Mouse (Mus musculus): ENCODE data around the gene Crk. TPM values are rescaled to one million over a fixed set of nuclear protein-coding genes. Genes with fewer than 3 reads are reported as not detected.
"Not testable (repeated sequence)": the region's sequence is repeated elsewhere in the genome, so short reads cannot be mapped to it uniquely, and the experiment has no call there.

Gene Crk
- total RNA-seq, 2 experiments from 2014 or later: 91.1 to 94.4 TPM

GRCm38 (mm10) chr11:75677881-75678746 is 945 bp upstream of the Crk start:
- intact Hi-C loops (cut with DNase I): loop anchor here (1.0 to 2.0 kb wide), 2 partner anchors 17 to 21 kb away; no protein-coding TSS in a partner anchor
- DNase-seq: no peak

- intact Hi-C loops (cut with DNase I): loop anchor here (2.0 to 5.0 kb wide), 3 partner anchors 23 to 53 kb away; partner anchors contain the start of genes Inpp5k and Ywhae
Observed at GRCm38 (mm10) chr11:75679439-75680171, 546 bp downstream of the Crk start.

GRCm38 (mm10) chr11:75684462-75684861 is 5.4 kb downstream of the Crk start:
- intact Hi-C loops (cut with DNase I): loop anchor here (5.0 kb wide), 1 partner anchor 48 kb away; the partner anchor contains the start of gene Ywhae
- no peak for DNase-seq

More at GRCm38 (mm10) chr11:75679439-75680171, 546 bp downstream of the Crk start:
- peak; percentile 70 to 71 for DNase-seq

GRCm38 (mm10) chr11:75684956-75685355 is 5.9 kb downstream of the Crk start:
- intact Hi-C loops (cut with DNase I): loop anchor here (5.0 kb wide), 1 partner anchor 47 kb away; the partner anchor contains the start of gene Ywhae

GRCm38 (mm10) chr11:75687343-75687993 is 8.4 kb downstream of the Crk start:
- intact Hi-C loops (cut with DNase I): no loop called here

More at GRCm38 (mm10) chr11:75684956-75685355, 5.9 kb downstream of the Crk start:
- no peak for DNase-seq

GRCm38 (mm10) chr11:75688132-75688531 is 9.1 kb downstream of the Crk start:
- intact Hi-C loops (cut with DNase I): no loop called here

More at GRCm38 (mm10) chr11:75687343-75687993, 8.4 kb downstream of the Crk start:
- DNase-seq: no peak

GRCm38 (mm10) chr11:75689977-75690376 is 10.9 kb downstream of the Crk start:
- no peak for DNase-seq
- intact Hi-C loops (cut with DNase I): no loop called here

More at GRCm38 (mm10) chr11:75688132-75688531, 9.1 kb downstream of the Crk start:
- DNase-seq: no peak

GRCm38 (mm10) chr11:75691047-75691446 is 12.0 kb downstream of the Crk start:
- intact Hi-C loops (cut with DNase I): no loop called here
- no peak for DNase-seq

GRCm38 (mm10) chr11:75693570-75693969 is 14.5 kb downstream of the Crk start:
- intact Hi-C loops (cut with DNase I): no loop called here
- no peak for DNase-seq

- intact Hi-C loops (cut with DNase I); DNase-seq: not testable (repeated sequence)
Observed at GRCm38 (mm10) chr11:75697464-75697863, 18.4 kb downstream of the Crk start.

- DNase-seq: no peak
Observed at GRCm38 (mm10) chr11:75700557-75700956, 21.5 kb downstream of the Crk start.

GRCm38 (mm10) chr11:75702761-75703160 is 23.7 kb downstream of the Crk start:
- intact Hi-C loops (cut with DNase I): no loop called here
- DNase-seq: no peak

More at GRCm38 (mm10) chr11:75700557-75700956, 21.5 kb downstream of the Crk start:
- intact Hi-C loops (cut with DNase I): no loop called here

- no peak for DNase-seq
- intact Hi-C loops (cut with DNase I): no loop called here
Observed at GRCm38 (mm10) chr11:75703748-75704147, 24.7 kb downstream of the Crk start.

GRCm38 (mm10) chr11:75713949-75714348 is 34.9 kb downstream of the Crk start:
- no peak for DNase-seq
- intact Hi-C loops (cut with DNase I): loop anchor here (2.0 to 5.0 kb wide), 2 partner anchors 53 to 253 kb away; no protein-coding TSS in a partner anchor

- no peak for DNase-seq
- intact Hi-C loops (cut with DNase I): loop anchor here (2.0 to 5.0 kb wide), 2 partner anchors 187 to 251 kb away; no protein-coding TSS in a partner anchor
Observed at GRCm38 (mm10) chr11:75715556-75715955, 36.5 kb downstream of the Crk start.

- no peak for DNase-seq
- intact Hi-C loops (cut with DNase I): loop anchor here (5.0 kb wide), 1 partner anchor 186 kb away; no protein-coding TSS in a partner anchor
Observed at GRCm38 (mm10) chr11:75716661-75717325, 37.7 kb downstream of the Crk start.

- DNase-seq: no peak
- intact Hi-C loops (cut with DNase I): no loop called here
Observed at GRCm38 (mm10) chr11:75722339-75722738, 43.3 kb downstream of the Crk start.

GRCm38 (mm10) chr11:75727168-75727567 is 48.1 kb downstream of the Crk start:
- intact Hi-C loops (cut with DNase I): no loop called here
- DNase-seq: no peak

GRCm38 (mm10) chr11:75727659-75728058 is 48.6 kb downstream of the Crk start:
- DNase-seq: not testable (repeated sequence)

More at GRCm38 (mm10) chr11:75727659-75728058, 48.6 kb downstream of the Crk start:
- intact Hi-C loops (cut with DNase I): not testable (repeated sequence)
